Mouse (Mus musculus) CH12.LX (cell line): ENCODE results near the gene Idh2. TPM values are rescaled to one million over a fixed set of nuclear protein-coding genes. Genes with fewer than 3 reads are reported as not detected.

ENCODE experiments used
- DNase-seq: peaks from one replicate; pipeline ENCODE4 v3.0.0-alpha.2; 2013; ENCODE audit errors: extremely low read depth
- H3K27ac ChIP-seq: 2 replicates; pipeline ENCODE4 v1.5.1; 2012; ENCODE audit warnings: low read depth, mild to moderate bottlenecking, control low read depth, moderate library complexity; ENCODE audit not compliant: insufficient read depth
- H3K27me3 ChIP-seq: replicated peaks from 2 replicates; pipeline ENCODE3; 2012; ENCODE audit warnings: inconsistent platforms
- H3K36me3 ChIP-seq, 2 experiments: replicated peaks in 1 of 2; 2 replicates each; pipeline versions ENCODE3 to v1.6.1; 2012; ENCODE audit warnings: inconsistent platforms in 1 of 2, low read length in 1 of 2, mild to moderate bottlenecking in 1 of 2, mixed read lengths in 1 of 2, moderate library complexity in 1 of 2; ENCODE audit not compliant: control insufficient read depth in 1 of 2, insufficient read depth in 1 of 2
- H3K4me1 ChIP-seq, 2 experiments: 2 replicates each; pipeline ENCODE4 v1.6.1; 2012; ENCODE audit warnings: inconsistent platforms in 1 of 2, moderate library complexity in 1 of 2; ENCODE audit not compliant: insufficient read depth in 2 of 2, control insufficient read depth in 1 of 2
- H3K4me2 ChIP-seq: 2 replicates; pipeline ENCODE4 v1.6.1; 2012; ENCODE audit warnings: low read depth, mild to moderate bottlenecking, control low read depth; ENCODE audit not compliant: poor library complexity, insufficient read depth, severe bottlenecking
- H3K4me3 ChIP-seq, 3 experiments: fragments of 150-350 bp in 1 of 3; sonication (generic) in 1 of 3; replicated peaks in 1 of 3; 2 replicates each; pipeline versions ENCODE3 to v1.5.1; 2011 to 2012; ENCODE audit warnings: low read depth in 2 of 3, low read length in 2 of 3, mild to moderate bottlenecking in 2 of 3, moderate library complexity in 2 of 3, control low read depth in 1 of 3, improper control_type of control experiment in 1 of 3, inconsistent platforms in 1 of 3, mixed read lengths in 1 of 3; ENCODE audit not compliant: poor library complexity in 1 of 3
- H3K79me2 ChIP-seq: replicated peaks from 2 replicates; pipeline ENCODE4 v1.6.1; 2012; ENCODE audit warnings: mild to moderate bottlenecking, moderate library complexity; ENCODE audit not compliant: control insufficient read depth, poor library complexity, insufficient read depth, severe bottlenecking; ENCODE audit errors: extremely low read depth
- H3K9ac ChIP-seq: 2 replicates; pipeline ENCODE4 v1.6.1; 2012; ENCODE audit warnings: low read depth, mild to moderate bottlenecking, control low read depth, moderate library complexity; ENCODE audit not compliant: insufficient read depth
- H3K9me3 ChIP-seq: replicated peaks from 2 replicates; pipeline ENCODE3; 2012; ENCODE audit warnings: low read length, inconsistent platforms, mixed read lengths
- BHLHE40 ChIP-seq: IDR thresholded peaks from 2 replicates; pipeline ENCODE4 v1.6.1; 2011; ENCODE audit warnings: mild to moderate bottlenecking, low read depth, low read length, improper control_type of control experiment
- CTCF ChIP-seq, 2 experiments: IDR thresholded peaks in 1 of 2; conservative IDR thresholded peaks in 1 of 2; 2 replicates each; pipeline ENCODE4 v1.5.1; 2011 to 2012; ENCODE audit warnings: low read depth in 2 of 2, low read length in 2 of 2, improper control_type of control experiment in 1 of 2, inconsistent platforms in 1 of 2, mild to moderate bottlenecking in 1 of 2, moderate library complexity in 1 of 2
- E2F4 ChIP-seq: IDR thresholded peaks from 2 replicates; pipeline ENCODE4 v1.6.1; 2011; ENCODE audit warnings: low read depth, low read length, improper control_type of control experiment; ENCODE audit not compliant: insufficient replicate concordance
- ELF1 ChIP-seq: IDR thresholded peaks from 2 replicates; pipeline ENCODE4 v1.6.1; 2014; ENCODE audit warnings: low read depth, mild to moderate bottlenecking, inconsistent platforms, low read length, improper control_type of control experiment
- EP300 ChIP-seq: IDR thresholded peaks from 2 replicates; pipeline ENCODE4 v1.6.1; 2011; ENCODE audit warnings: low read length, improper control_type of control experiment
- ETS1 ChIP-seq: conservative IDR thresholded peaks from 2 replicates; pipeline ENCODE4 v1.6.1; 2012; ENCODE audit warnings: low read depth, mild to moderate bottlenecking, inconsistent platforms, low read length, improper control_type of control experiment, moderate library complexity
- GABPA ChIP-seq: IDR thresholded peaks from 2 replicates; pipeline ENCODE4 v1.6.1; 2012; ENCODE audit warnings: low read depth, low read length, improper control_type of control experiment, inconsistent platforms; ENCODE audit not compliant: insufficient replicate concordance
- HCFC1 ChIP-seq: IDR thresholded peaks from 2 replicates; pipeline ENCODE4 v1.6.1; 2012; ENCODE audit warnings: low read depth, mild to moderate bottlenecking, inconsistent platforms, low read length, improper control_type of control experiment
- IRF4 ChIP-seq: IDR thresholded peaks from 2 replicates; pipeline ENCODE4 v1.6.1; 2014; ENCODE audit warnings: low read depth, mild to moderate bottlenecking, inconsistent platforms, low read length, improper control_type of control experiment
- JUN ChIP-seq: IDR thresholded peaks from 2 replicates; pipeline ENCODE4 v1.6.1; 2011; ENCODE audit warnings: low read depth, mild to moderate bottlenecking, low read length, improper control_type of control experiment, moderate library complexity; ENCODE audit not compliant: insufficient read depth
- MAFK ChIP-seq: IDR thresholded peaks from 2 replicates; pipeline ENCODE4 v1.6.1; 2011; ENCODE audit warnings: low read length, improper control_type of control experiment; ENCODE audit not compliant: insufficient replicate concordance
- MAX ChIP-seq: IDR thresholded peaks from 2 replicates; pipeline ENCODE4 v1.6.1; 2011; ENCODE audit warnings: low read length, improper control_type of control experiment
- MAZ ChIP-seq: IDR thresholded peaks from 2 replicates; pipeline ENCODE4 v1.6.1; 2012; ENCODE audit warnings: low read depth, mild to moderate bottlenecking, inconsistent platforms, low read length, improper control_type of control experiment, moderate library complexity
- MXI1 ChIP-seq: IDR thresholded peaks from 2 replicates; pipeline ENCODE4 v1.6.1; 2011; ENCODE audit warnings: mild to moderate bottlenecking, low read depth, low read length, improper control_type of control experiment
- MYC ChIP-seq: IDR thresholded peaks from 2 replicates; pipeline ENCODE4 v1.6.1; 2011; ENCODE audit warnings: low read depth, mild to moderate bottlenecking, improper control_type of control experiment, low read length
- NELFE ChIP-seq: IDR thresholded peaks from 2 replicates; pipeline ENCODE4 v1.6.1; 2011; ENCODE audit warnings: low read depth, low read length, improper control_type of control experiment
- NRF1 ChIP-seq: IDR thresholded peaks from 2 replicates; pipeline ENCODE4 v1.6.1; 2014; ENCODE audit warnings: low read depth, mild to moderate bottlenecking, inconsistent platforms, low read length, improper control_type of control experiment, moderate library complexity
- POLR2AphosphoS2 ChIP-seq: IDR thresholded peaks from 2 replicates; pipeline ENCODE4 v1.6.1; 2011; ENCODE audit warnings: low read depth, low read length, improper control_type of control experiment
- RAD21 ChIP-seq: IDR thresholded peaks from 2 replicates; pipeline ENCODE4 v1.6.1; 2011; ENCODE audit warnings: low read depth, mild to moderate bottlenecking, low read length, improper control_type of control experiment, moderate library complexity
- RCOR1 ChIP-seq: conservative IDR thresholded peaks from 2 replicates; pipeline ENCODE4 v1.6.1; 2012; ENCODE audit warnings: low read depth, mild to moderate bottlenecking, inconsistent platforms, low read length, improper control_type of control experiment
- SIN3A ChIP-seq: IDR thresholded peaks from 2 replicates; pipeline ENCODE4 v1.6.1; 2012; ENCODE audit warnings: low read length, improper control_type of control experiment, inconsistent platforms
- SMC3 ChIP-seq: IDR thresholded peaks from 2 replicates; pipeline ENCODE4 v1.6.1; 2011; ENCODE audit warnings: low read depth, low read length, improper control_type of control experiment
- TBP ChIP-seq: conservative IDR thresholded peaks from 2 replicates; pipeline ENCODE4 v1.6.1; 2011; ENCODE audit warnings: low read depth, low read length, improper control_type of control experiment
- TCF12 ChIP-seq: IDR thresholded peaks from 2 replicates; pipeline ENCODE4 v1.6.1; 2014; ENCODE audit warnings: low read depth, mild to moderate bottlenecking, inconsistent platforms, low read length, improper control_type of control experiment
- UBTF ChIP-seq: IDR thresholded peaks from 2 replicates; pipeline ENCODE4 v1.6.1; 2012; ENCODE audit warnings: low read depth, mild to moderate bottlenecking, inconsistent platforms, low read length, improper control_type of control experiment, moderate library complexity
- USF1 ChIP-seq: IDR thresholded peaks from 2 replicates; pipeline ENCODE4 v1.6.1; 2014; ENCODE audit warnings: low read depth, mild to moderate bottlenecking, inconsistent platforms, low read length, improper control_type of control experiment
- ZC3H11A ChIP-seq: IDR thresholded peaks from 2 replicates; pipeline ENCODE4 v1.6.1; 2012; ENCODE audit warnings: low read depth, mild to moderate bottlenecking, inconsistent platforms, low read length, improper control_type of control experiment
- ZNF384 ChIP-seq: IDR thresholded peaks from 2 replicates; pipeline ENCODE4 v1.6.1; 2012; ENCODE audit warnings: low read depth, low read length, improper control_type of control experiment, inconsistent platforms
- dilution Hi-C: fragments of 300-500 bp; cut with MboI; formaldehyde crosslinking; loops from 2 replicates; pipeline ENCODE4 v1.14.3; 2020; ENCODE audit warnings: low sequenced_read_pairs; ENCODE audit not compliant: extremely low pct_unique_long_range_greater_than_20kb, extremely low pct_ligation_motif_present
- in situ Hi-C: fragments of 300-500 bp; cut with MboI; formaldehyde crosslinking; loops from 3 replicates; pipeline ENCODE4 v1.14.3; 2019; ENCODE audit warnings: low sequenced_read_pairs, low pct_ligation_motif_present, low pct_unique_long_range_greater_than_20kb, mixed read lengths
- polyA plus RNA-seq: library from polyadenylated mRNA; unstranded; fragments of >175 nt; gene quantifications from 2 replicates; pipeline ENCODE4 v1.2.1, GENCODE M21; 2012; ENCODE audit warnings: low read depth; ENCODE audit not compliant: insufficient read length
- total RNA-seq, 2 experiments: library from RNA; depleted of rRNA; stranded (reverse); fragments of 300-350 nt in 1 of 2; fragments of >200 nt in 1 of 2; gene quantifications; 2 replicates each; pipeline ENCODE4 v1.2.3; 2012 to 2014

Idh2 gene
- total and polyA plus RNA-seq, 3 experiments = 13.6 to 96.4 (median 21.5) TPM

- in situ Hi-C loops = loop anchor here (5.0 to 25.0 kb wide), 3 partner anchors 69 to 444 kb away; partner anchors contain the start of gene Man2a2
- no peaks in the 10 kb centered on the region for H3K36me3 ChIP-seq
- H3K9me3 ChIP-seq = no peaks in the 10 kb centered on the region
- peak overlapping the region; percentile 81 for H3K27ac ChIP-seq
- H3K4me2 ChIP-seq = peak overlapping the region; percentile 60
- DNase-seq = peak; percentile 97
- no peaks in the 10 kb centered on the region for H3K79me2 ChIP-seq
- no peaks in the 10 kb centered on the region for H3K27me3 ChIP-seq
- dilution Hi-C loops = no loop called here
- no peak for TF ChIP-seq ZC3H11A
- TF ChIP-seq JUN = no peak
- peak; percentile 98 for TF ChIP-seq ETS1
- TF ChIP-seq IRF4 = peak; percentile 82; the same call in 1 of the 2 replicates
- no peak for TF ChIP-seq POLR2AphosphoS2
- no peak for TF ChIP-seq USF1
- TF ChIP-seq EP300 = peak; percentile 93
- TF ChIP-seq GABPA = no peak
- peak; percentile 66 for TF ChIP-seq MAFK
- TF ChIP-seq TBP = 0 out of 2 replicates have a peak, but pooled peaks have one; percentile 51
- TF ChIP-seq ELF1 = peak; percentile 60
- peak; percentile 96 for TF ChIP-seq SIN3A
- TF ChIP-seq MAZ = peak; percentile 92
- peak; percentile 40 for TF ChIP-seq SMC3
- TF ChIP-seq TCF12 = peak; percentile 98
- peak; percentile 18 for TF ChIP-seq RAD21
- TF ChIP-seq UBTF = peak; percentile 77
- 0 out of 2 replicates have a peak, but pooled peaks have one; percentile 26 for TF ChIP-seq RCOR1
- TF ChIP-seq BHLHE40 = peak; percentile 89
- TF ChIP-seq HCFC1 = no peak; the same call in 1 of the 2 replicates
- TF ChIP-seq MYC = 0 out of 2 replicates have a peak, but pooled peaks have one; percentile 70
- TF ChIP-seq ZNF384 = 0 out of 2 replicates have a peak, but pooled peaks have one; percentile 36
- peak; percentile 64; the same call in 1 of the 2 replicates for TF ChIP-seq MAX
- TF ChIP-seq CTCF (conservative IDR thresholded peaks at IDR 0.05 in 1 of 2, IDR thresholded peaks at IDR 0.05 in 1 of 2; ENCODE audit: low read depth in 2 of 2, low read length in 2 of 2) = no peak
- TF ChIP-seq MXI1 = peak; percentile 78
- peak; percentile 37; the same call in 1 of the 2 replicates for TF ChIP-seq NRF1
- peak; percentile 39; the same call in 1 of the 2 replicates for TF ChIP-seq NELFE
- 0 out of 2 replicates have a peak, but pooled peaks have one; percentile 19 for TF ChIP-seq E2F4
- TF ChIP-seq, all 38 proteins: peak for 21
- Histone ChIP-seq H3K4me1 (peaks cover 23 to 52% of the 10 kb centered on the region in 2 experiments), H3K9ac (peak overlapping the region; percentile 49), H3K4me3 (peak overlapping the region in 2 of 3 experiments; percentile 10 to 27)
Measured at GRCm38 (mm10) chr7:80143331-80144273, 28.4 kb upstream of the Idh2 start.
